Mouse (Mus musculus): Measurements from ENCODE around the gene Rab19. TPM values are rescaled to one million over a fixed set of nuclear protein-coding genes. Genes with fewer than 3 reads are reported as not detected.
"Not testable (repeated sequence)": the region's sequence is repeated elsewhere in the genome, so short reads cannot be mapped to it uniquely, and the experiment has no call there.

Gene Rab19
- 0.28 and 0.49 TPM in 2 replicates for polyA plus RNA-seq (2016; fragmentation: Nextera tagmentation; extraction: Ambion mirVana)

DNA sequence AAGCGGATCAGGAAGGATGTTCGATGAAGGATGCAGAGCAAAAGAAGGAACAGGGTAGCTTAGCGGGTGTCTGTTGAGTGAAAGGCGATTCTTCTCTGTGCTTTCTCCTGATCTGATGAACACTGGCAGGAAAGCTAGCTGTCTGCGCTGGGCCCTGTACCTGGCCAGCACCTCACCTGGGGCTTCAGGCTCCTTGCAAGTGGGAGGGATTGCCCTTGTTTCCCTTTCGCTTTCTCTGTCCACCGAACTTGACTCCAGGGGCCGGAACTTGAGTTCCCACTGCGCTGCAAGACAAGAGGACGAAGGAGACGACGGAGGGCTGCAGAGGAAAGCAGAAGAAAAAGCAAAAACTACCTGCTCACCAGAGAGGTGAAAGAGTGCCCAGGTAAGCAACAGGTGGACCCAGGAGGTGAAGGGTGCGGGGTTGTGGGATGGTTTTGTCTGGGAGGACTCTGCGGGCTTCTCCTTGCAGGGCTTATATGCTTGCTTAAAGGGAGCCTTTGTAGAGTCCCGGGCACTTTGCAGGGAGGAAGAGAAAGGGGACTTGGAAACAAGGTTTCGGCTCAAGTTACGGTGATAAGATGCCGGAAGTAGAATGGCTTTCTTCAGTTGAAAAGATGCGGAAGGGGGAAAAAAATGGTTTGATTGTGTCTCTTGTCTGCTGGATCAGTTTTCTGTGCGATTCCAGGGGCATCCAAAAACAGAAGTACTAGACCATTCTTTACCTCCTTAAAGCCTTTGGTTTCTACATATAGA, at the start of gene Rab19:
Gene Rab19, plus strand, starts transcription at position 51 of the 756 bp plus-strand sequence.
- Histone ChIP-seq H3K4me3 (peak within 1 kb of the TSS; percentile 45), H3K27ac (peak within 1 kb of the TSS; percentile 61; the same call in 1 of the 2 replicates), H3K36me3 (no peaks in the 10 kb centered on the region), H3K4me1 (peaks cover 14% of the 10 kb centered on the region), H3K27me3 (ENCODE audit: low read depth, poor library complexity, severe bottlenecking) (peaks cover 31% of the 10 kb centered on the region), H3K9me3 (replicated peaks) (no peaks in the 10 kb centered on the region)
- peak; percentile 39 for DNase-seq (ENCODE audit: low spot score)
- WGBS = 7% methylated on average over 20 of the region's 20 CpGs

DNA sequence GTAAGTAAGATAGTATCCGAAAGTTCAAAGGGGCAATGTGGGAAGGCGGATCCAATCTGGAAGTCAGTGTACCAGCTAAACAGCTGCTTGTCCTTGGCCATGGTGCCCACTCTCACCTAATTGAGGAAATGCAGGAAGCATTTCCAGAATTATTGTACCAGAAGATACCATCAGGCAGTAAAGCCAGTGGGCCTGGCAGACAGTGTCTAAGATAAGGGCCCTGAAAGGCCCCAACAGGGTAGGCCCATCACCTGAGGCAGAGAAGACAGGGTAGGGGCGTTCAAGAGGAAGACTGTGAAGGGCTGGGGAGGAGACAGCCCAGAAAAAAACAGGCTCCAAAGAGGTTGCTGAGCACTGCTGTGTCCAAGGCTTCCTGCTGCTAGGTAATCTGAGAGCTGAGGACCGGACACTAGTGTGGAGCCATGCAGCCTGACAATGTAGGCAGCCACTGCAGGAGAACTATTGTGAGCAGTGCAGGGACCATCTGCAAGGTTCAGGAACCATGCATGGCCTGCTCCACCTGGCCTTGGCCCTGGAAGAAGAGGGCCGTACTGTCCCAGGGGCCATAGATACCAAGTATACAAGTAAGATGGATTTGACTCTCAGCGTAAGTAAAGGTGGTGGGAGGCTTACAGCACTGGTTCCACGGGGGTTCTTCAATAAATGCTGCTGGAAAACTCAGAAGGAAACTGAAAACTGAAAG, 48.8 kb upstream of the Rab19 start:
- Histone ChIP-seq H3K27me3 (ENCODE audit: low read depth, poor library complexity, severe bottlenecking) (no peaks in the 10 kb centered on the region), H3K9me3 (replicated peaks) (no peaks in the 10 kb centered on the region), H3K27ac (no peak overlapping the region), H3K4me3 (no peak overlapping the region), H3K4me1 (no peaks in the 10 kb centered on the region), H3K36me3 (peaks cover 46% of the 10 kb centered on the region)
- WGBS = 88% methylated on average over 7 of the region's 7 CpGs
- DNase-seq (ENCODE audit: low spot score) = no peak

DNA sequence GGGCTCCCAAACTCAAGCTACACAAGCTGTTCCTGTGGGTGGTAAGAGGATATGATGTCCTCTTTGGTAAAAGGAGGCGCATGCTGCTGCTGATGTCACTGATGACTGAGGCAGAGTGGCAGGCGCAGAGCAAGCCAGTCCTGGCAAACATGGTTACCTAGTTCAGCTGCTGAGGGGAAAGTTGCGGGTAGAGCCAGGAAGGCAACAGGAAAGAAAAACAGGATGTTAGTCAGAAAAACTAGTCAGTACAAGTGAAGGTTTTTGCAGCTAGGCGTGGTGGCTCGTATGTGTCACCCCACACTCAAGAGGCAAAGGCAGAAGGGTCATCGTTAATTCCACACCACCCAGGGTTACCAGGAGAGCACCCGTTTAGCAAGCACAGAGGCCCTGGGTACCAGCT, 46.8 kb upstream of the Rab19 start:
- Histone ChIP-seq H3K4me3 (no peak overlapping the region), H3K9me3 (replicated peaks) (no peaks in the 10 kb centered on the region), H3K27ac (no peak overlapping the region), H3K4me1 (no peaks in the 10 kb centered on the region), H3K36me3 (peaks cover 61% of the 10 kb centered on the region), H3K27me3 (ENCODE audit: low read depth, poor library complexity, severe bottlenecking) (no peaks in the 10 kb centered on the region)
- 92% methylated on average over 7 of the region's 7 CpGs for WGBS
- DNase-seq (ENCODE audit: low spot score) = no peak

DNA sequence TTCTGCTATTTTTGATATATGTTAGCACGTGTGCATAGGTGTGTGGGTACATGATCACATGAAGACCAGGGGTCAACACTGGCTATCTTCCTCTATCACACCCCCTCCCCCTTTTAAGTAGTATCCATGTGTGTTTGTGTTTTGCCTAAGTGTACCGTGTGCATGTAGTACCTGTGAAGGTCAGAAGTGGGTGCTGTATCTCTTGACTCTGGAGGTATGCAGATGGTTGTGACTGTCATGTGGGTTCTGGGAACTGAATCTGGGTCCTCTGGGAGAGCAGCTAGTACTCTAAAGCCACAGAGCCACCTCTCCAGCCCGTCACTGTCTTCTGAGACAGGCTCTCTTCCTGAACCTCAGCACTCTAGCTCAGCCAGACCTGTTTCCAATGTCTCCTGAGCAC, 46.1 kb upstream of the Rab19 start:
- H3K4me3 ChIP-seq = no peak overlapping the region
- no peaks in the 10 kb centered on the region for H3K9me3 ChIP-seq (replicated peaks)
- no peaks in the 10 kb centered on the region for H3K27me3 ChIP-seq (ENCODE audit: low read depth, poor library complexity, severe bottlenecking)
- no peak overlapping the region for H3K27ac ChIP-seq
- WGBS = 96% methylated on average over 3 of the region's 3 CpGs
- no peak for DNase-seq (ENCODE audit: low spot score)
- peaks cover 65% of the 10 kb centered on the region for H3K36me3 ChIP-seq
- H3K4me1 ChIP-seq = no peaks in the 10 kb centered on the region

DNA sequence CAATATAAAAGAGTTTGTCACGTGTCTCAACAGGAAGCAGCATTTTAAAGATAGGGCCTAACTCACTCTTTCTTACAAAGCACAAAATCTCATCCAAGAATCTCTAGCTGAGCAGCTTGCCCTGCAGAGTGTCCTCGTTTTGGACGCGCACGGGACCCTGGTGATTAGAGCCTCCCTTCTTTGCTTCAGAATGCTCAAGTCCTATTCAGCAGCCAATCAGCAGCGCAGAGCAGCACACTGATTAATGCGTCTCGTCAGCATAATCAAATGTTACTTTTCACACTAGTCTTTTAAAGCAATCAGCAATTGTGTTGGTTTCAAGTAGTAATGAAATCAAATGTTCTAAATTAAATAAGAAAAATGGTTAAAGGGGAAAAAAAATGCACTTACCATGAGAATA, 42.6 kb upstream of the Rab19 start:
- Histone ChIP-seq H3K36me3 (peaks cover 82% of the 10 kb centered on the region), H3K4me1 (no peaks in the 10 kb centered on the region), H3K4me3 (no peak overlapping the region), H3K27ac (no peak overlapping the region), H3K9me3 (replicated peaks) (no peaks in the 10 kb centered on the region), H3K27me3 (ENCODE audit: low read depth, poor library complexity, severe bottlenecking) (no peaks in the 10 kb centered on the region)
- DNase-seq (ENCODE audit: low spot score) = no peak
- 95% methylated on average over 8 of the region's 8 CpGs for WGBS

DNA sequence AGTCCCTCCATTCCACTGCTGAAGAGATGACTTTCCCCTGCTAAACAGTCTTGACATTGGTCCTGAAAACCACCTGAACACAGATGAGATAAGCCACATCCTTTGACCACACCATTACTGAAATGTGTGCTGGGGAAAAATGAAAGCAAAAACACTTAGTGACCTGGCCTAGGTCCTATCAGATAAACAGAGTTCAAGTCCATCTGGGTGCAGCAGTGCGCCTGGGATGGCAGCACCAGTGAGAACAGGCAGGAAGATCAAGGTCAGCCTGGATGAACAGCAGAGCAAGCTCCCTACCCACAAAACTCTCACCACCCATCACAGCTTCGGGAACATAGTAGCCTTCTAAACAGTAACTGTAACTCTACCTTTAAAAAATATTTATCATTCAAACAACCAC, 39.2 kb upstream of the Rab19 start:
- H3K36me3 ChIP-seq = peaks cover 81% of the 10 kb centered on the region
- no peaks in the 10 kb centered on the region for H3K27me3 ChIP-seq (ENCODE audit: low read depth, poor library complexity, severe bottlenecking)
- no peaks in the 10 kb centered on the region for H3K9me3 ChIP-seq (replicated peaks)
- peaks cover 17% of the 10 kb centered on the region for H3K4me1 ChIP-seq
- 87% methylated on average over 2 of the region's 2 CpGs for WGBS
- H3K4me3 ChIP-seq = no peak overlapping the region
- DNase-seq (ENCODE audit: low spot score) = no peak
- H3K27ac ChIP-seq = no peak overlapping the region

DNA sequence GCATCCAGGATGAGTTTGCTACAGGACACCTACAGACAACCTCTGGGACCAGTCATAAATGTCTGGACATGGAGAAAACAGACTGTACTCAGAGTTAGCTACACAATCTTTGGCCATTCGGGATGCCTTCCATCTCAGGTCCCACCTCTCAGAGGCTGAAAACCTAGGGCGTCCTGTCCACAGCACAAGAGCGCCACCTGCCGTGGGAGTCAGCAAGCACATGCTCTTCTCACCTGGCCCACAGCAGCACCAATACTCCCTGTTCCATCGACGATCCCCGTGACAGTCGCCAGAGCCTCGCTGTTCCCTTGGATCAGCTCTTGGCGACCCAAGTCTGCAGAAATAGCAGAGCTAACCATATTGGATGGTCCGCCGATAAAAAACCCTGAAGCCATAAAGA, 37.0 kb upstream of the Rab19 start:
- DNase-seq (ENCODE audit: low spot score) = peak; percentile 93
- Histone ChIP-seq H3K36me3 (peaks cover 65% of the 10 kb centered on the region), H3K4me3 (no peak overlapping the region), H3K4me1 (peaks cover 37% of the 10 kb centered on the region), H3K27ac (no peak overlapping the region), H3K9me3 (replicated peaks) (no peaks in the 10 kb centered on the region), H3K27me3 (ENCODE audit: low read depth, poor library complexity, severe bottlenecking) (no peaks in the 10 kb centered on the region)
- 27% methylated on average over 12 of the region's 12 CpGs for WGBS

DNA sequence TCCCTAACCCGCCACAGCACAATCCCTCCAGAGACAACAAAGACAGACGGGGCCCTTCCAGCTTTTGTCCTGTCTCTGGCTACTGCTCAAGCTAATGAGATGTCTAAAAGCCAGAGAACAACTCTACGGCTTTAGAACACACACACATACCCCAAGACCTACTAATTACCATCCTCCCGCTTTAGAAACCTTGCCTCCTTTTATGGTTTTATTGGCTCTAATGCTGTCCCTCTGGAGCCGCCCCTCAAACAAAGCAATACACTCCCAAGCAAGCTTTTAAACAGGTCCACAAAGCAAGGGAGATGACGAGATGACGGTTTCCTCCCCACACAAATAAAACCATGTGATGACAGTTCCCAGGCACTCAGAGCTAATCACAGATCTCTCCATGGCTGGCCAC, 35.5 kb upstream of the Rab19 start:
- Histone ChIP-seq H3K27me3 (ENCODE audit: low read depth, poor library complexity, severe bottlenecking) (no peaks in the 10 kb centered on the region), H3K36me3 (peaks cover 68% of the 10 kb centered on the region), H3K4me1 (peaks cover 39% of the 10 kb centered on the region), H3K27ac (no peak overlapping the region), H3K4me3 (no peak overlapping the region), H3K9me3 (replicated peaks) (no peaks in the 10 kb centered on the region)
- 26% methylated on average over 7 of the region's 7 CpGs for WGBS
- no peak for DNase-seq (ENCODE audit: low spot score)

DNA sequence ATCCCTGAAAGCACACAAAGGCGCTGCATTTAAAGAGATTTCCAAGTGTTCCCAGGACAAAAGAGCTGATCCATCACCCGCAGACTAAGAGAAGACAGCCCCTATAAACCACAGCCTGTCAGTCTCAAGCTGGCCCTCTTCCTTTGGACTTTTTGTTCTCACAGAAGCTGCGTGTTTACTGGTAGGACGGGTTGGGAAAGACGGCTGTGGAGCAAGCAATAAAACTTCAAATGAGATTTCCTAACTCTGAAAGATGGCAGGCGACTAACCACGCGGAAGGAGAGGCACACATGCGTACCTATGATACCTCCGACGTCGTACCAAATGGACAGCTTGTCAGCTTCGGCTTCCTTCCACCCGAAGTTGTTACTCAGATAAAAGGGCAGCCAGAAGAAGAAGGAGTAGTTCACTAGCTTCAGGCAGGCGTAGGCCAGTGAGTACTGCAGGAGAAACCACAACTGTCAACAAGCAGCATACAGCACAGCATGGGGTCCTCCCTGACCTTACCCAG, 33.9 kb upstream of the Rab19 start:
- DNase-seq (ENCODE audit: low spot score) = peak; percentile 33
- no peaks in the 10 kb centered on the region for H3K9me3 ChIP-seq (replicated peaks)
- no peaks in the 10 kb centered on the region for H3K27me3 ChIP-seq (ENCODE audit: low read depth, poor library complexity, severe bottlenecking)
- peak overlapping the region; percentile 85 for H3K27ac ChIP-seq
- H3K4me1 ChIP-seq = peaks cover 39% of the 10 kb centered on the region
- H3K36me3 ChIP-seq = peaks cover 73% of the 10 kb centered on the region
- H3K4me3 ChIP-seq = no peak overlapping the region
- 9% methylated on average over 15 of the region's 15 CpGs for WGBS

DNA sequence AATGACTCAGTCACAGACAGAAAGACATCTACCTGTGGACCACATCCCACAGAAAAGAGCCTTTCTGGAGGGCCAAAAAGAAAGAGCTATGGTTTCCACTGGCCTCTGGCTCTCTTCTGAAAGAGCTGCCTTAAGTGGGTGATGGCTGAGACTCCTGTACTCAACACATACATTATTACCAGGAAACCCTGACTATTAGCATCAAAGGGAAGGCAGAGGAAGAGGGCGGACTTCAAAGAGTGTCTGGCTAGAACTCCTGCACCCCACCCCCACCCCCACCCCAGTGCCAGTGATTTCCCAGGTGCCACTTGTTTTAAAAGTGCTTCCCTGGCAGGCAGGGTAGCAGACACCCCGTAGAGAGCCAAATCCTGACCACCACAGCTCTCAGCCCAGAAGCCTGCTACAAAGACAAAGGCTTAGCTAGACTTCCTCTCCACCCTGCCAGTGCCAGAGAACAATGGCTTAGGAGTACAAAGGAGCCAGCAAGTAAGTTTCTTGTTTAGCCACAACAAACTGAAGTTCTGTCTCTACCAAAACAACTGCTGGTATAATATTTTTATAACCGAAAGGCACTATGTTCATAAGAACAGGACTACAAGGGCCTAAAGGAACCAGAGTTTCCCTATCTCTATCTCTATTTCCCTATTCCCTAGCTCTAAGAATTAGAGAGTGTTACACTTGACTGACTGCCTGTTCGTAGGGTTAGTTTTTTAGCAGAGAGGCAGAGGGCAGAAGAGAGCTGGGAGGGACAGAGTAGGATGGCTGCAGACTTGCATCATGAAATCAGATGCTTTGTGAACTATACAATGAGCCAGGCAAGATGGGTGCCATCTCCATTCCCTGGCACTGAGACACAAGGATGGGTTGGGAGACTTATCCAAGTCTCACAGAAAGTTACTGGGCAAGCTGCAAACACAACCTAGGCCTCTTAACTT, 32.8 kb upstream of the Rab19 start:
- H3K4me1 ChIP-seq = peaks cover 39% of the 10 kb centered on the region
- no peaks in the 10 kb centered on the region for H3K27me3 ChIP-seq (ENCODE audit: low read depth, poor library complexity, severe bottlenecking)
- no peak overlapping the region for H3K4me3 ChIP-seq
- WGBS = 24% methylated on average over 4 of the region's 4 CpGs
- H3K36me3 ChIP-seq = peaks cover 72% of the 10 kb centered on the region
- H3K9me3 ChIP-seq (replicated peaks) = no peaks in the 10 kb centered on the region
- H3K27ac ChIP-seq = peak overlapping the region; percentile 85
- DNase-seq (ENCODE audit: low spot score) = peak; percentile 49

DNA sequence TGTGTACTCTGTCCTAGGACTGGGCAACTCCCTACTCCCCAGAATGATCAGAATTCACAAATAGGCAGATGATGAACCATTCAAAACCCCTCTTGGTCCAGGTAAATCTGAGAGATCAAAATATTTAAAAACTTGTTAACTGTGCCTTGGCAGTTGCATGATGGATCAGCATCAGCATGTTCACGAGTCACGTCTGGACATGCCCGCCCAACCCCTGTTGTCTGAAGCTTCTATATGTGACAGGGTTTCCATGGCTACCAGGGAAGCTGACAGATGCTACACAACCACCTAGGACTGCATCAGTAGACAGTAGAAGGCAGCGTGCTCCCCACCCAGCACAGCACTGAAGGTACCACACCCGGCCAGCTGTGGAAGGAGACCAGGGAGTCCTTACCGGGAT, 32.0 kb upstream of the Rab19 start:
- Histone ChIP-seq H3K4me1 (peaks cover 39% of the 10 kb centered on the region), H3K27me3 (ENCODE audit: low read depth, poor library complexity, severe bottlenecking) (no peaks in the 10 kb centered on the region), H3K4me3 (no peak overlapping the region), H3K36me3 (peaks cover 72% of the 10 kb centered on the region), H3K9me3 (replicated peaks) (no peaks in the 10 kb centered on the region), H3K27ac (peak overlapping the region; percentile 85)
- no peak for DNase-seq (ENCODE audit: low spot score)
- WGBS = 76% methylated on average over 6 of the region's 6 CpGs

DNA sequence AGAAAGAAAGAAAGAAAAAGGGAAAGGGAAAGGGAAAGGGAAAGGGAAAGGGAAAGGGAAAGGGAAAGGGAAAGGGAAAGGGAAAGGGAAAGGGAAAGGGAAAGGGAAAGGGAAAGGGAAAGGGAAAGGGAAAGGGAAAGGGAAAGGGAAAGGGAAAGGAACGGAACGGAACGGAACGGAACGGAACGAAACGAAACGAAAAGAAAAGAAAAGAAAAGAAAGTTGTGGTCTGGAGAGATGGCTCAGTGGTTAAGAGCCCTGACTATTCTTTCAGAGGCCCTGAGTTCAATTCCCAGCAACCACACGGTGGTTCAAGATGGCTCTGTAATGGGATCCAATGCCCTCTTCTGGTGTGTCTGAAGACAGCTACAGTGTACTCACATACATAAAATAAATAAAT, 21.8 kb upstream of the Rab19 start:
- peaks cover 76% of the 10 kb centered on the region for H3K36me3 ChIP-seq

More for the DNA sequence above, 21.8 kb upstream of the Rab19 start:
- H3K9me3 ChIP-seq (replicated peaks); H3K27ac ChIP-seq; H3K27me3 ChIP-seq (ENCODE audit: low read depth, poor library complexity, severe bottlenecking); H3K4me1 ChIP-seq; DNase-seq (ENCODE audit: low spot score); H3K4me3 ChIP-seq: not testable (repeated sequence)
- WGBS = 97% methylated on average over 9 of the region's 9 CpGs

All from limb, embryonic 10.5 days (tissue).